Mouse (Mus musculus) megakaryocyte, embryonic 14.5 days (primary cell): Measurements from ENCODE around the gene Gm21293. TPM values are rescaled to one million over a fixed set of nuclear protein-coding genes. Genes with fewer than 3 reads are reported as not detected.
"Not testable (repeated sequence)": the region's sequence is repeated elsewhere in the genome, so short reads cannot be mapped to it uniquely, and the experiment has no call there.

Experiments used
- H3K27me3 ChIP-seq: replicated peaks from 2 replicates; pipeline ENCODE3; 2012; ENCODE audit warnings: inconsistent platforms
- H3K36me3 ChIP-seq: replicated peaks from 2 replicates; pipeline ENCODE3; 2012; ENCODE audit warnings: low read length, inconsistent platforms, mixed read lengths
- H3K4me1 ChIP-seq: 2 replicates; pipeline ENCODE4 v1.6.1; 2012; ENCODE audit warnings: inconsistent platforms
- H3K4me3 ChIP-seq: replicated peaks from 2 replicates; pipeline ENCODE3; 2012; ENCODE audit warnings: moderate library complexity, mild to moderate bottlenecking, inconsistent platforms
- H3K9me3 ChIP-seq: 2 replicates; pipeline ENCODE4 v1.6.1; 2012; ENCODE audit warnings: inconsistent platforms
- FLI1 ChIP-seq: IDR thresholded peaks from 2 replicates; pipeline ENCODE4 v1.6.1; 2012; ENCODE audit warnings: low read length, inconsistent platforms, mixed read lengths
- GATA1 ChIP-seq: IDR thresholded peaks from 3 replicates; pipeline ENCODE4 v1.6.1; 2012; ENCODE audit warnings: mixed read lengths, low read length, inconsistent platforms, borderline replicate concordance
- polyA plus RNA-seq: library from polyadenylated mRNA; stranded (reverse); fragments of >175 nt; gene quantifications from 2 replicates; pipeline ENCODE4 v1.2.3, GENCODE M21; 2012; ENCODE audit warnings: low replicate concordance; ENCODE audit not compliant: insufficient read depth

Gene Gm21293
- not detected in 2 replicates for polyA plus RNA-seq

DNA sequence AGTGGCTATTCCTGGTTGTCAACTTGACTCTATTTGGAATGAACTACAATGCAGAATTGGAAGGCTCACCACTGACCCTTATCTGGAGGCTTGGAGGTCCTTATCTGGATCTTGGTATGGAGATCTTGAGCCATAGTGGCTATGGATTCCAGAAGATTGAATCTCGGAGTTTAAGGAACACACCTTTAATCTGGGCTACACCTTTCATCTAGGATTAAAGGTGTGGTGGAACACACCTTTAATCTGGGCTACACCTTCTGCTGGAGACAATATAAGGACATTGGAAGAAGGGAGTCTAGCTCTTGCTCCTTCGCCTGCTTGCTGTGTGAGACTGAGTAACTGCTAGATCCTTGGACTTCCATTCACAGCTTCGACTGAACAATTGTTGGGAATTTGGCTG, at the start of gene Gm21293:
Gene Gm21293, plus strand, starts transcription at position 301 of the 400 bp plus-strand sequence.
- not testable (repeated sequence) for H3K36me3 ChIP-seq, H3K27me3 ChIP-seq, H3K4me1 ChIP-seq

DNA sequence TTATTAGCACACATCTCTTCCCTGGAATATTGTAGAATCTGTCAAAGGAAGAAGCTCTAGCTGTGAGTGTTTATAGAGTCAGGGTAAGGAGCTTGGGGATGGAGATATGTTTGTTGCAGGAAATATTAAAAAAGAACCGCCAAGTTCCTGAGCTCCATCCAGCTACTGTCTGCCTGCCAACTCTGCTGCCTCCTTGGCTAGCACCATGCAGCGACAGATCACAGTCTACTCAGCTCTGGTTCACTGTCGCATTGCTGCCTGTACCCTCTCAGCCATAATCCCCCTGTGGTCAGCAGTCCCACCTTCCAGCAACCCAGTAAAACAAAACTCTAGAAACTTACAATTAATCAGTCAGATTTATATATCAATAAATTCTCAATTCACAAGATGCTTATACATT, 32.7 kb upstream of the Gm21293 start:
- H3K4me1 ChIP-seq = no peaks in the 10 kb centered on the region
- no peaks in the 10 kb centered on the region for H3K9me3 ChIP-seq
- no peak overlapping the region for H3K4me3 ChIP-seq
- TF ChIP-seq FLI1 (no peak), GATA1 (no peak)
- no peaks in the 10 kb centered on the region for H3K27me3 ChIP-seq
- H3K36me3 ChIP-seq = no peaks in the 10 kb centered on the region

More for the DNA sequence above, at the start of gene Gm21293:
- H3K9me3 ChIP-seq, H3K4me3 ChIP-seq: not testable (repeated sequence)

DNA sequence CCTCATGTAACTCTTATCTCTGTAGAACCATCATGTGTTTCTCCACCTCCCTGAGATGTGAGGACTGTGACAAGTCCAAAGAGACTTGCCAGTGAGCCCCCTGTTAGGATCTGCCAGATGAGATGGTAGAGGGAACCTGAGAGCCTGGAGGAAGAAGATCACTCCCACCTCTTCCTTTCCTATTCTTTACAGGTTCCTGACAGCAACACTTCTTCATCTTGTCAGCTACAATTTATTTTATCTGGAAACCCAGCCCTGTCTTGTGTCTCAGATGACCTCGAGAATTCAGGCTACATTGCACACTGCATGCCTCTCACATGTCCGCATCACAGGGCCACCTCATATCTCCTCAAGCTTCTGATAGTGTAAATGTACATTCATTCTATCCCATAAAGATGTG, 24.5 kb upstream of the Gm21293 start:
- TF ChIP-seq GATA1 (no peak), FLI1 (no peak)

DNA sequence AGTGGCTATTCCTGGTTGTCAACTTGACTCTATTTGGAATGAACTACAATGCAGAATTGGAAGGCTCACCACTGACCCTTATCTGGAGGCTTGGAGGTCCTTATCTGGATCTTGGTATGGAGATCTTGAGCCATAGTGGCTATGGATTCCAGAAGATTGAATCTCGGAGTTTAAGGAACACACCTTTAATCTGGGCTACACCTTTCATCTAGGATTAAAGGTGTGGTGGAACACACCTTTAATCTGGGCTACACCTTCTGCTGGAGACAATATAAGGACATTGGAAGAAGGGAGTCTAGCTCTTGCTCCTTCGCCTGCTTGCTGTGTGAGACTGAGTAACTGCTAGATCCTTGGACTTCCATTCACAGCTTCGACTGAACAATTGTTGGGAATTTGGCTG, 8.4 kb downstream of the Gm21293 start, which contains the start of gene Gm6763:
Gene Gm6763, plus strand, starts transcription at position 301 of the 400 bp plus-strand sequence.
- H3K4me3 ChIP-seq, H3K27me3 ChIP-seq, H3K4me1 ChIP-seq, H3K9me3 ChIP-seq, H3K36me3 ChIP-seq: not testable (repeated sequence)

More for the DNA sequence above, 24.5 kb upstream of the Gm21293 start:
- Histone ChIP-seq H3K4me1 (no peaks in the 10 kb centered on the region), H3K27me3 (no peaks in the 10 kb centered on the region), H3K36me3 (no peaks in the 10 kb centered on the region), H3K9me3 (no peaks in the 10 kb centered on the region), H3K4me3 (no peak overlapping the region)

DNA sequence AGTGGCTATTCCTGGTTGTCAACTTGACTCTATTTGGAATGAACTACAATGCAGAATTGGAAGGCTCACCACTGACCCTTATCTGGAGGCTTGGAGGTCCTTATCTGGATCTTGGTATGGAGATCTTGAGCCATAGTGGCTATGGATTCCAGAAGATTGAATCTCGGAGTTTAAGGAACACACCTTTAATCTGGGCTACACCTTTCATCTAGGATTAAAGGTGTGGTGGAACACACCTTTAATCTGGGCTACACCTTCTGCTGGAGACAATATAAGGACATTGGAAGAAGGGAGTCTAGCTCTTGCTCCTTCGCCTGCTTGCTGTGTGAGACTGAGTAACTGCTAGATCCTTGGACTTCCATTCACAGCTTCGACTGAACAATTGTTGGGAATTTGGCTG, 16.9 kb downstream of the Gm21293 start, which contains the start of gene Gm8764:
Gene Gm8764, plus strand, starts transcription at position 301 of the 400 bp plus-strand sequence.
- H3K27me3 ChIP-seq, H3K9me3 ChIP-seq, H3K36me3 ChIP-seq, H3K4me1 ChIP-seq, H3K4me3 ChIP-seq: not testable (repeated sequence)

DNA sequence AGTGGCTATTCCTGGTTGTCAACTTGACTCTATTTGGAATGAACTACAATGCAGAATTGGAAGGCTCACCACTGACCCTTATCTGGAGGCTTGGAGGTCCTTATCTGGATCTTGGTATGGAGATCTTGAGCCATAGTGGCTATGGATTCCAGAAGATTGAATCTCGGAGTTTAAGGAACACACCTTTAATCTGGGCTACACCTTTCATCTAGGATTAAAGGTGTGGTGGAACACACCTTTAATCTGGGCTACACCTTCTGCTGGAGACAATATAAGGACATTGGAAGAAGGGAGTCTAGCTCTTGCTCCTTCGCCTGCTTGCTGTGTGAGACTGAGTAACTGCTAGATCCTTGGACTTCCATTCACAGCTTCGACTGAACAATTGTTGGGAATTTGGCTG, 25.4 kb downstream of the Gm21293 start, which contains the start of gene Gm21304:
Gene Gm21304, plus strand, starts transcription at position 301 of the 400 bp plus-strand sequence.
- H3K4me3 ChIP-seq, H3K9me3 ChIP-seq, H3K36me3 ChIP-seq, H3K27me3 ChIP-seq, H3K4me1 ChIP-seq: not testable (repeated sequence)

DNA sequence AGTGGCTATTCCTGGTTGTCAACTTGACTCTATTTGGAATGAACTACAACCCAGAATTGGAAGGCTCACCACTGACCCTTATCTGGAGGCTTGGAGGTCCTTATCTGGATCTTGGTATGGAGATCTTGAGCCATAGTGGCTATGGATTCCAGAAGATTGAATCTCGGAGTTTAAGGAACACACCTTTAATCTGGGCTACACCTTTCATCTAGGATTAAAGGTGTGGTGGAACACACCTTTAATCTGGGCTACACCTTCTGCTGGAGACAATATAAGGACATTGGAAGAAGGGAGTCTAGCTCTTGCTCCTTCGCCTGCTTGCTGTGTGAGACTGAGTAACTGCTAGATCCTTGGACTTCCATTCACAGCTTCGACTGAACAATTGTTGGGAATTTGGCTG, 33.9 kb downstream of the Gm21293 start, which contains the start of gene Gm21312:
Gene Gm21312, plus strand, starts transcription at position 301 of the 400 bp plus-strand sequence.
- H3K36me3 ChIP-seq, H3K4me3 ChIP-seq, H3K27me3 ChIP-seq, H3K4me1 ChIP-seq, H3K9me3 ChIP-seq: not testable (repeated sequence)

DNA sequence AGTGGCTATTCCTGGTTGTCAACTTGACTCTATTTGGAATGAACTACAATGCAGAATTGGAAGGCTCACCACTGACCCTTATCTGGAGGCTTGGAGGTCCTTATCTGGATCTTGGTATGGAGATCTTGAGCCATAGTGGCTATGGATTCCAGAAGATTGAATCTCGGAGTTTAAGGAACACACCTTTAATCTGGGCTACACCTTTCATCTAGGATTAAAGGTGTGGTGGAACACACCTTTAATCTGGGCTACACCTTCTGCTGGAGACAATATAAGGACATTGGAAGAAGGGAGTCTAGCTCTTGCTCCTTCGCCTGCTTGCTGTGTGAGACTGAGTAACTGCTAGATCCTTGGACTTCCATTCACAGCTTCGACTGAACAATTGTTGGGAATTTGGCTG, 42.4 kb downstream of the Gm21293 start, which contains the start of gene Gm20765:
Gene Gm20765, plus strand, starts transcription at position 301 of the 400 bp plus-strand sequence.
- not testable (repeated sequence) for H3K9me3 ChIP-seq, H3K36me3 ChIP-seq, H3K4me1 ChIP-seq, H3K27me3 ChIP-seq, H3K4me3 ChIP-seq

DNA sequence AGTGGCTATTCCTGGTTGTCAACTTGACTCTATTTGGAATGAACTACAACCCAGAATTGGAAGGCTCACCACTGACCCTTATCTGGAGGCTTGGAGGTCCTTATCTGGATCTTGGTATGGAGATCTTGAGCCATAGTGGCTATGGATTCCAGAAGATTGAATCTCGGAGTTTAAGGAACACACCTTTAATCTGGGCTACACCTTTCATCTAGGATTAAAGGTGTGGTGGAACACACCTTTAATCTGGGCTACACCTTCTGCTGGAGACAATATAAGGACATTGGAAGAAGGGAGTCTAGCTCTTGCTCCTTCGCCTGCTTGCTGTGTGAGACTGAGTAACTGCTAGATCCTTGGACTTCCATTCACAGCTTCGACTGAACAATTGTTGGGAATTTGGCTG, 51.0 kb downstream of the Gm21293 start, which contains the start of gene Gm4340:
Gene Gm4340, plus strand, starts transcription at position 301 of the 400 bp plus-strand sequence.
- H3K4me3 ChIP-seq, H3K9me3 ChIP-seq, H3K36me3 ChIP-seq, H3K27me3 ChIP-seq, H3K4me1 ChIP-seq: not testable (repeated sequence)

Other genes with a start within 250 kb of the Gm21293 start
- gene Gm6763, start 8.5 kb downstream of the Gm21293 start, polyA plus RNA-seq = not detected in 2 replicates
- gene Gm8764, start 17.0 kb downstream of the Gm21293 start, polyA plus RNA-seq = not detected in 2 replicates
- gene Gm21304, start 25.5 kb downstream of the Gm21293 start, polyA plus RNA-seq = not detected in 2 replicates
- gene Gm21312, start 34.0 kb downstream of the Gm21293 start, polyA plus RNA-seq = not detected in 2 replicates
- not detected in 2 replicates for gene Gm20765, start 42.5 kb downstream of the Gm21293 start, polyA plus RNA-seq
- not detected in 2 replicates for gene Gm4340, start 51.1 kb downstream of the Gm21293 start, polyA plus RNA-seq